Mouse (Mus musculus) megakaryocyte progenitor cell, adult 5-6 weeks (primary cell): ENCODE data around the gene Zfp663. TPM values are rescaled to one million over a fixed set of nuclear protein-coding genes. Genes with fewer than 3 reads are reported as not detected.

Experiments used
- ATAC-seq: replicated peaks from 2 replicates; pipeline ENCODE4 v1.8.0; 2016; ENCODE audit warnings: mild to moderate bottlenecking, moderate TSS enrichment, inconsistent platforms; ENCODE audit not compliant: poor library complexity
- total RNA-seq, 2 experiments: library from RNA; stranded (forward) in 1 of 2; stranded (reverse) in 1 of 2; fragments of 157-497, 149-512 nt in 1 of 2; fragments of 200-1000 nt in 1 of 2; gene quantifications; 2 replicates each; pipeline versions ENCODE4 v1.2.3 to v1.2.4; 2015 to 2017

Gene Zfp663
- total RNA-seq, 2 experiments from 2014 or later = not detected

- no peak for ATAC-seq
Measured at GRCm38 (mm10) chr2:165371066-165371465, 2.5 kb upstream of the Zfp663 start.

- ATAC-seq = no peak
Measured at GRCm38 (mm10) chr2:165370348-165370747, 1.8 kb upstream of the Zfp663 start.

GRCm38 (mm10) chr2:165367868-165368439 lies 575 bp downstream of the Zfp663 start:
- no peak for ATAC-seq

DNA sequence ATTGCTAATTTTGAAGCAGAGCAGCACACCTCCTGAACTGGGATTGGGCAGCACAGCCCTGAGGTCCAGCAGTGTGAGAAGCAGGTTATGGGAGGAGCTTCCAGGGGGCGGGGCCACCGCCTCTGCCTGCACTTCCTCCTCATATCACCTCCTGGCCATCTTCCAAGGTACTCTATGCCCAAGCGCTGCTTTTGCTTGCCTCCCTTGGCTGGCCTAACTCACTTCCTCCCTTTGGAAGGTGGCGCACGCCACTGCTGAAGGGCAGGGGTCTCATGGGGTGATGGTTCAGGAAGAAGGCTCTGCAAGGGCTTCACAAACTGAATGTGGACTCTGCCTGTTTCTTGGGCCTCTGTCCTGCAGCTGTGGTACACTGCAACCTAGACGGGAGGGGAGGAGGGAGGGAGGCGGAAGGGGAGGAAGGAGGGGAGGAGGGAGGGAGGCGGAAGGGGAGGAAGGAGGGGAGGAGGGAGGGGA lies 1.4 kb downstream of the Zfp663 start:
- ATAC-seq = peak; percentile 81

DNA sequence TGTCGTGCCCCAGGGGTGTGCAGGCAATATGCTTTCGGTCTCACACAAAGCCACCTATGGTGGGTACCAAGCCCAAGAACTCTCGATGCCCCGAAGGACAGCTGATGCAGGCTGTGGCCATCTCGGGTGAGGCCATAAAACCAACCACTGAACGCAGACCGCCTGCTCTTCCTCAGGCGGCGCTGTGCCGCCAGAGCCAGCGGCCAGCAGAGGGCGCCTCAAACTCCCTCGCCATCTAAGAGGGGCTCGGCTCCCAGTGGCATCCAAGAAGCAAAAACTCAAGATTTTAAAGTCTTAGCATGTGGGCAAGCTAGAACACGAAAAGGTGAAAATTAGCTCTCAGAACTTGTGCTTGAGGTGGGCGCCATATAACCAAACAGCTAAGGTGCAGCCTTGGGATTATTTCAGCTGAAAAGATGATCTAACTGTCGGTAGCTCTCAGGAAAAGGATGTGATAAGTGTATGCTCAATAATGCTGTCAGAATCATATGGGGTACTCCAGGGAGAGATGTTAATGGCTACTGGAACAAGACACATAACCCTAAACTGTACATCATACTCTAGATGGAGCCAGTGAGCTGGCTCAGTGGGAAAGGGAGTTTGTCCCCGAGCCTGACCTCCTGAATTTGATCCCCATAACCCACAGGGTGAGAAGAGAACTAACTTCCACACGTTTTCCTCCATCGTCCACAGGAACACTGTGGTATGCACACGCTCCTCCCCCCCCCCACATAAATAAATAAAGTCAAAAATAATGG lies 4.0 kb downstream of the Zfp663 start:
- ATAC-seq = peak; percentile 71

- ATAC-seq = no peak
Measured at GRCm38 (mm10) chr2:165363282-165363681, 5.2 kb downstream of the Zfp663 start.

- ATAC-seq = peak; percentile 91
Measured at GRCm38 (mm10) chr2:165360861-165361260, 7.7 kb downstream of the Zfp663 start.

- no peak for ATAC-seq
Measured at GRCm38 (mm10) chr2:165351828-165352513, 16.6 kb downstream of the Zfp663 start.

GRCm38 (mm10) chr2:165349466-165349865 lies 19.1 kb downstream of the Zfp663 start:
- peak; percentile 37; the same call in 1 of the 2 replicates for ATAC-seq

GRCm38 (mm10) chr2:165346180-165346579 lies 22.3 kb downstream of the Zfp663 start:
- ATAC-seq = no peak

DNA sequence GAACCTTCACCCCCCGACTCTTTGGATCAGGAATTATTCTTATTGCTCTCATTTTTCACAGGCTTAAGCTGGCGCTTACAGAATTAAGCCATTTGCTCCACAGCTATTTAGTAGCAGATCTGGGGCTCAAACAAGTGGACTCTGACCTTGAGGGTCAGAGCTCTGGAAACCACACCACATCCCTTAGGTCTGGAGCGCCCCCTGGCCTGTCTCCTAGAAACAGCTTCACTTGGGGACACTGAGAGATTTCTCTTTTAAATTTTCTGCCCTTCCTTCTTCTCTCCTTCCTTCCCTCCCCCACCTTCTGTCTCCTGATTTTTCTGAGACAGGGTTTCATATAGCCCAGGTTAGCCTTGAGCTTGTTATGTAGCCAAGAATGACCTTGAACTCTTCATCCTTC lies 31.3 kb downstream of the Zfp663 start:
- ATAC-seq = peak; percentile 52

- ATAC-seq = peak; percentile 52
Measured at GRCm38 (mm10) chr2:165332610-165333210, 35.8 kb downstream of the Zfp663 start.

DNA sequence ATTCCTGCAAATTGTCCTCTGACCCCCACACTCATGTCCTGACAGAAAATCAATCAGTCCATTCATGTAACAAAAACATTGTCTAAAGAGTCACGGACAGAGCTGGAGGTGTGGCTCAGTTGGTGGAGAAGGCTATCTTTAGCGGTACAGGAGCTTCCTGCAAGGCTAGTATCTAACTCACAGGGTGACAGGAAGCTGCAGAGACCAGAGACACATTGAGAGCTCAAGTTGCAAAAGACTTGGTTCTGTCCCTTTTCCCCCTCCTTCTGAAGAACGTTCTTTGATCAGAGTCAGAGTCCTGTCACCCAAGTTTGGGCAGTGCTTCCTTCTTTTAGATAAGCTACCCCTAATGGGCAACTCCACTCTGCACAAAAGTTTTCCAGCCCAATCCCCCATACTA lies 38.8 kb downstream of the Zfp663 start:
- peak; percentile 36 for ATAC-seq

GRCm38 (mm10) chr2:165328746-165329145 lies 39.8 kb downstream of the Zfp663 start:
- no peak for ATAC-seq

DNA sequence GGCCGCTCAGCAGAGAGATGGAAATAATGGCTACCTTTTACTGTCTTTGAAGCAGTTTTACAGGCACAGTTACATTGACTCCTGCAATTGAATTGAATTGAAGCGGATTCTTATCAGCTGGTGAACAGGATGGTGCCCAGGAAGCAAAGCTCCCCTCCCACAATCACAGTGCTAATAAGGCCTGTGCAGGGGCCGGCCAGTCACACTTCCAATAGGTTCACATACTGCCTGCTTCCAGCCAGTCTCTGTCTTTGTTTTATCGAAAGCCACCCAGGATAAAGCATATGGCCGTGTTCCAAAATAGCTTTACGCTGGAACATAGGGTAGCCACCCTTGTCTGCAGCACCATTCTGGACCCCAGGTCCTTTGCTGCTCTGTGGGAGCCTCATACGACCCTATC lies 41.1 kb downstream of the Zfp663 start:
- no peak for ATAC-seq

GRCm38 (mm10) chr2:165326304-165327190 lies 42.0 kb downstream of the Zfp663 start, which contains the start of gene Elmo2:
Gene Elmo2, minus strand, starts transcription at chr2:165326479.
- ATAC-seq = peak; percentile 88

DNA sequence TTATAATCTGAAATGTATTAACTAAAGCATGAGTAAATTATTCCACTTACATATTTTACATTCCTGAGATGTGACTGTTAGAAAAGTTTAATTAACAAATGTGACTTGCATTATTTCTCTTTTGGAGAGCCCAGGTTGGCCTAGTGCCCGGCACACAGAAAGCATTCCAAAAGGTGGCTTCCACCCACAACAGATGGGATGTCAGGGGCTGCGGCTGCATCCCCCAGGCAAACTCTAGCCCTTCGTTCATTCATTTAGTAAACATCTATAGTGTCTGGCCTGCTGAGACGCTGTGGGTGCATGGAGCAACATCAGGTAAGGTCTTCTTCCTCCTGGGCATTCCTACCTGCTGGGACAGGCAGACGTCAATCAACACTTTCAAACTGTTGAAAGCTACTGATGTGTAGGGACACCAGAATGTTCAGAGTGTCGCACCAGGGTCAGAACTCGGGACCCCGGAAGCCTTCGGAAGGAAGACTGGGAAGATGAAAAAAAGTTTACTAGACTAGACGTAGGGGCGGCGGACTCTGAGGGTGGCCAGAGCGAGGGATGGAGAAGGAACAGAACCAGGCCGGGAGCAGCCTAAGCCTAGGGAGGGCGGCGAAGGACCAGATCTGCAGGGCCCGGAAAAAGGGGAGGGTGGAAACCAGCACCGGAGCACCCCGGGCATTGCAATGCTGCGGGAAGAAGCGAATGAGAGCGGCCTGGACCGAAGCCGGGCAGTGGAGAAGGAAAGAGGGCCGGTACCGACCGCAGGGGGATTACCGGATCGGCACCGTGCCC lies 42.8 kb downstream of the Zfp663 start:
- no peak for ATAC-seq

GRCm38 (mm10) chr2:165323928-165324327 lies 44.6 kb downstream of the Zfp663 start:
- ATAC-seq = no peak

GRCm38 (mm10) chr2:165323484-165323883 lies 45.0 kb downstream of the Zfp663 start:
- no peak for ATAC-seq
